Mouse (Mus musculus): ENCODE measurements around the gene Pdss1. TPM values are rescaled to one million over a fixed set of nuclear protein-coding genes. Genes with fewer than 3 reads are reported as not detected.
"Not testable (repeated sequence)": the region's sequence is repeated elsewhere in the genome, so short reads cannot be mapped to it uniquely, and the experiment has no call there.

The Pdss1 gene
- polyA plus RNA-seq, 2 experiments, result 15.9 to 16.9 TPM

- Histone ChIP-seq H3K36me3 (ENCODE audit: control insufficient read depth, insufficient read depth, low read length) (no peaks in the 10 kb centered on the region), H3K27me3 (ENCODE audit: control insufficient read depth, insufficient read depth, low read length) (no peaks in the 10 kb centered on the region)
- WGBS, result 88% methylated on average over 1 of the region's 1 CpGs
Observed at GRCm38 (mm10) chr2:22865818-22866217, 29.5 kb upstream of the Pdss1 start.

GRCm38 (mm10) chr2:22866894-22867424 lies 28.4 kb upstream of the Pdss1 start:
- TF ChIP-seq POLR2A (IDR thresholded peaks at IDR 0.05; ENCODE audit: borderline replicate concordance, extremely low read depth, insufficient read depth, insufficient read length), result no peak
- DNase-seq (ENCODE audit: low spot score), result no peak
- H3K9ac ChIP-seq (ENCODE audit: low read depth, low read length, severe bottlenecking), result no peak overlapping the region
- no peak for ATAC-seq (ENCODE audit: low FRiP score, low read depth)
- no peaks in the 10 kb centered on the region for H3K4me1 ChIP-seq (ENCODE audit: control insufficient read depth, insufficient read depth, low read length)
- no peaks in the 10 kb centered on the region for H3K9me3 ChIP-seq (ENCODE audit: control insufficient read depth, low read length)
- 76% methylated on average over 7 of the region's 7 CpGs for WGBS
- no peaks in the 10 kb centered on the region for H3K27me3 ChIP-seq (ENCODE audit: control insufficient read depth, insufficient read depth, low read length)
- H3K4me3 ChIP-seq (replicated peaks; ENCODE audit: low read length), result no peak overlapping the region
- H3K27ac ChIP-seq (replicated peaks; ENCODE audit: low read depth, low read length), result no peak overlapping the region
- no peaks in the 10 kb centered on the region for H3K36me3 ChIP-seq (ENCODE audit: control insufficient read depth, insufficient read depth, low read length)
- H3K4me2 ChIP-seq (replicated peaks; ENCODE audit: low read depth, low read length, severe bottlenecking), result no peak overlapping the region

More at GRCm38 (mm10) chr2:22865818-22866217, 29.5 kb upstream of the Pdss1 start:
- Histone ChIP-seq H3K4me3 (replicated peaks; ENCODE audit: low read length) (no peak overlapping the region), H3K27ac (replicated peaks; ENCODE audit: low read depth, low read length) (no peak overlapping the region), H3K9ac (ENCODE audit: low read depth, low read length, severe bottlenecking) (no peak overlapping the region), H3K4me2 (replicated peaks; ENCODE audit: low read depth, low read length, severe bottlenecking) (no peak overlapping the region), H3K4me1 (ENCODE audit: control insufficient read depth, insufficient read depth, low read length) (no peaks in the 10 kb centered on the region), H3K9me3 (ENCODE audit: control insufficient read depth, low read length) (no peaks in the 10 kb centered on the region)
- no peak for ATAC-seq (ENCODE audit: low FRiP score, low read depth)
- no peak for DNase-seq (ENCODE audit: low spot score)
- TF ChIP-seq POLR2A (IDR thresholded peaks at IDR 0.05; ENCODE audit: borderline replicate concordance, extremely low read depth, insufficient read depth, insufficient read length), result no peak

GRCm38 (mm10) chr2:22873159-22873558 lies 22.2 kb upstream of the Pdss1 start:
- 83% methylated on average over 1 of the region's 1 CpGs for WGBS
- no peak for TF ChIP-seq POLR2A (IDR thresholded peaks at IDR 0.05; ENCODE audit: borderline replicate concordance, extremely low read depth, insufficient read depth, insufficient read length)
- DNase-seq (ENCODE audit: low spot score), result no peak
- no peaks in the 10 kb centered on the region for H3K4me1 ChIP-seq (ENCODE audit: control insufficient read depth, insufficient read depth, low read length)
- H3K27me3 ChIP-seq (ENCODE audit: control insufficient read depth, insufficient read depth, low read length), result no peaks in the 10 kb centered on the region
- H3K27ac ChIP-seq (replicated peaks; ENCODE audit: low read depth, low read length), result no peak overlapping the region
- no peak overlapping the region for H3K4me2 ChIP-seq (replicated peaks; ENCODE audit: low read depth, low read length, severe bottlenecking)
- no peaks in the 10 kb centered on the region for H3K9me3 ChIP-seq (ENCODE audit: control insufficient read depth, low read length)
- no peak overlapping the region for H3K4me3 ChIP-seq (replicated peaks; ENCODE audit: low read length)
- H3K9ac ChIP-seq (ENCODE audit: low read depth, low read length, severe bottlenecking), result no peak overlapping the region
- ATAC-seq (ENCODE audit: low FRiP score, low read depth), result no peak
- H3K36me3 ChIP-seq (ENCODE audit: control insufficient read depth, insufficient read depth, low read length), result no peaks in the 10 kb centered on the region

- no peak for ATAC-seq (ENCODE audit: low FRiP score, low read depth)
- 48% methylated on average over 10 of the region's 10 CpGs for WGBS
- H3K9ac ChIP-seq (ENCODE audit: low read depth, low read length, severe bottlenecking), result no peak overlapping the region
- no peak overlapping the region for H3K4me3 ChIP-seq (replicated peaks; ENCODE audit: low read length)
- no peak overlapping the region for H3K4me2 ChIP-seq (replicated peaks; ENCODE audit: low read depth, low read length, severe bottlenecking)
- H3K36me3 ChIP-seq (ENCODE audit: control insufficient read depth, insufficient read depth, low read length), result no peaks in the 10 kb centered on the region
- H3K4me1 ChIP-seq (ENCODE audit: control insufficient read depth, insufficient read depth, low read length), result no peaks in the 10 kb centered on the region
- DNase-seq (ENCODE audit: low spot score), result no peak
- no peak for TF ChIP-seq POLR2A (IDR thresholded peaks at IDR 0.05; ENCODE audit: borderline replicate concordance, extremely low read depth, insufficient read depth, insufficient read length)
- no peak overlapping the region for H3K27ac ChIP-seq (replicated peaks; ENCODE audit: low read depth, low read length)
- no peaks in the 10 kb centered on the region for H3K9me3 ChIP-seq (ENCODE audit: control insufficient read depth, low read length)
- no peaks in the 10 kb centered on the region for H3K27me3 ChIP-seq (ENCODE audit: control insufficient read depth, insufficient read depth, low read length)
Observed at GRCm38 (mm10) chr2:22874628-22875027, 20.7 kb upstream of the Pdss1 start.

- Histone ChIP-seq H3K9me3 (ENCODE audit: control insufficient read depth, low read length) (no peaks in the 10 kb centered on the region), H3K4me1 (ENCODE audit: control insufficient read depth, insufficient read depth, low read length) (no peaks in the 10 kb centered on the region), H3K36me3 (ENCODE audit: control insufficient read depth, insufficient read depth, low read length) (no peaks in the 10 kb centered on the region), H3K9ac (ENCODE audit: low read depth, low read length, severe bottlenecking) (no peak overlapping the region), H3K27ac (replicated peaks; ENCODE audit: low read depth, low read length) (no peak overlapping the region), H3K4me3 (replicated peaks; ENCODE audit: low read length) (no peak overlapping the region), H3K4me2 (replicated peaks; ENCODE audit: low read depth, low read length, severe bottlenecking) (no peak overlapping the region), H3K27me3 (ENCODE audit: control insufficient read depth, insufficient read depth, low read length) (no peaks in the 10 kb centered on the region)
- DNase-seq (ENCODE audit: low spot score), result no peak
- no peak for TF ChIP-seq POLR2A (IDR thresholded peaks at IDR 0.05; ENCODE audit: borderline replicate concordance, extremely low read depth, insufficient read depth, insufficient read length)
- ATAC-seq (ENCODE audit: low FRiP score, low read depth), result no peak
- WGBS, result 81% methylated on average over 3 of the region's 3 CpGs
Observed at GRCm38 (mm10) chr2:22876614-22877013, 18.7 kb upstream of the Pdss1 start.

GRCm38 (mm10) chr2:22878781-22879180 lies 16.5 kb upstream of the Pdss1 start:
- Histone ChIP-seq H3K4me3 (replicated peaks; ENCODE audit: low read length) (no peak overlapping the region), H3K27me3 (ENCODE audit: control insufficient read depth, insufficient read depth, low read length) (no peaks in the 10 kb centered on the region), H3K27ac (replicated peaks; ENCODE audit: low read depth, low read length) (no peak overlapping the region), H3K4me1 (ENCODE audit: control insufficient read depth, insufficient read depth, low read length) (no peaks in the 10 kb centered on the region), H3K36me3 (ENCODE audit: control insufficient read depth, insufficient read depth, low read length) (no peaks in the 10 kb centered on the region), H3K9ac (ENCODE audit: low read depth, low read length, severe bottlenecking) (no peak overlapping the region), H3K9me3 (ENCODE audit: control insufficient read depth, low read length) (no peaks in the 10 kb centered on the region), H3K4me2 (replicated peaks; ENCODE audit: low read depth, low read length, severe bottlenecking) (no peak overlapping the region)
- 28% methylated on average over 1 of the region's 1 CpGs for WGBS
- ATAC-seq (ENCODE audit: low FRiP score, low read depth), result no peak
- DNase-seq (ENCODE audit: low spot score), result no peak
- TF ChIP-seq POLR2A (IDR thresholded peaks at IDR 0.05; ENCODE audit: borderline replicate concordance, extremely low read depth, insufficient read depth, insufficient read length), result no peak

GRCm38 (mm10) chr2:22880726-22881125 lies 14.6 kb upstream of the Pdss1 start:
- ATAC-seq (ENCODE audit: low FRiP score, low read depth); H3K9me3 ChIP-seq (ENCODE audit: control insufficient read depth, low read length): not testable (repeated sequence)

More at GRCm38 (mm10) chr2:22880726-22881125, 14.6 kb upstream of the Pdss1 start:
- not testable (repeated sequence) for H3K4me1 ChIP-seq (ENCODE audit: control insufficient read depth, insufficient read depth, low read length); H3K9ac ChIP-seq (ENCODE audit: low read depth, low read length, severe bottlenecking); DNase-seq (ENCODE audit: low spot score); H3K36me3 ChIP-seq (ENCODE audit: control insufficient read depth, insufficient read depth, low read length); H3K4me2 ChIP-seq (replicated peaks; ENCODE audit: low read depth, low read length, severe bottlenecking); H3K27ac ChIP-seq (replicated peaks; ENCODE audit: low read depth, low read length); H3K27me3 ChIP-seq (ENCODE audit: control insufficient read depth, insufficient read depth, low read length); H3K4me3 ChIP-seq (replicated peaks; ENCODE audit: low read length)
- 90% methylated on average over 3 of the region's 3 CpGs for WGBS

Data from limb, embryonic 14.5 days (tissue).